Mouse (Mus musculus) cortical plate, adult 2 months (tissue): ENCODE data around the gene Mettl21a.

Experiments
- CTCF ChIP-seq: fragments of 200-500 bp; IDR thresholded peaks from 2 replicates; pipeline ENCODE4 v1.5.1; 2011; ENCODE audit warnings: mild to moderate bottlenecking, control low read depth, low read length; ENCODE audit not compliant: insufficient read depth; ENCODE audit errors: extremely low read depth
- POLR2A ChIP-seq: fragments of 200-500 bp; IDR thresholded peaks from 2 replicates; pipeline ENCODE4 v1.6.1; 2011; ENCODE audit warnings: mild to moderate bottlenecking, low read length, control low read depth; ENCODE audit not compliant: insufficient read depth; ENCODE audit errors: extremely low read depth

GRCm38 (mm10) chr1:64598926-64599325 lies 18.1 kb downstream of the Mettl21a start:
- TF ChIP-seq CTCF (no peak), POLR2A (no peak)
